25 mouse cellular contexts compared by ENCODE assay signal in the genomic region with DNA sequence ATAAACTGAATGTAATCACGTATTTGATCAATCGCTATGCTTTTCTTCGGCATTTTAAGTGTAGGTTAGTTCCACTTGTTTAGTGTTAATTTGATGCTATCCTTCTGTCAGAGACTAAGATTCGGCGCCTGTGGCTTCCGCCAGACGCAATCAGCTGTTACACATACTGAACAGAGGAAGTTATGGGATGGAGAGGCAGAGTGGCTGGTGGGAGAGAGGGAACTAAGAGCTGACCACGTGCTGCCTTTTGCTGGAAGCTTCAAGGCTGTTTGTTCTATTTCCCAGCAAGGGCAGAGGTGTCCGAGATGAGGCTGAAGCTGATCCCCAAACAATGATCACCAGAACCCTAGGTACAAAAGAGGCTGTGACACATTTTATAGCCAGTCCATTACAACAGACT. TPM values are rescaled to one million over a fixed set of nuclear protein-coding genes. Genes with fewer than 3 reads are reported as not detected.
DNase-seq lines count a peak whose midpoint lies in the region; ATAC-seq and TF ChIP-seq lines count a peak whose summit lies in the region.
"Had no signal": no experiment of that assay in that cellular context is flagged by ENCODE, and none has a peak within 500 bp of the region (broad histone marks: within the 10 kb centered on the region; RNA-seq: fewer than 3 reads in every experiment).

No protein-coding gene starts in this region.

- WGBS in midbrain, embryonic 15.5 days: 76% methylated on average over 9 of the region's 9 CpGs
- 62% methylated on average over 9 of the region's 9 CpGs for WGBS in stomach, postnatal 0 days

- H3K9ac ChIP-seq in midbrain, embryonic 15.5 days: no peak overlapping the region
- no peak overlapping the region for H3K9ac ChIP-seq in stomach, postnatal 0 days (ENCODE audit: low read length)
- H3K9ac ChIP-seq: embryonic facial prominence, embryonic 12.5 days; forebrain, embryonic 12.5 days; hindbrain, embryonic 12.5 days; limb, embryonic 13.5 days; liver, embryonic 12.5 days; neural tube, embryonic 13.5 days had no signal

- H3K27me3 ChIP-seq in midbrain, embryonic 15.5 days (replicated peaks): no peaks in the 10 kb centered on the region
- no peaks in the 10 kb centered on the region for H3K27me3 ChIP-seq in stomach, postnatal 0 days (ENCODE audit: control insufficient read depth, insufficient read depth, low read length)
- H3K27me3 ChIP-seq: embryonic facial prominence, embryonic 12.5 days; forebrain, embryonic 12.5 days; hindbrain, embryonic 12.5 days; limb, embryonic 13.5 days; liver, embryonic 12.5 days; neural tube, embryonic 13.5 days had no signal

- H3K36me3 ChIP-seq in midbrain, embryonic 15.5 days (replicated peaks): no peaks in the 10 kb centered on the region
- no peaks in the 10 kb centered on the region for H3K36me3 ChIP-seq in stomach, postnatal 0 days (ENCODE audit: control insufficient read depth, insufficient read depth, low read length)
- H3K36me3 ChIP-seq: embryonic facial prominence, embryonic 12.5 days; forebrain, embryonic 12.5 days; hindbrain, embryonic 12.5 days; limb, embryonic 13.5 days; liver, embryonic 12.5 days; neural tube, embryonic 13.5 days had no signal

- H3K4me2 ChIP-seq in midbrain, embryonic 15.5 days: no peak overlapping the region
- H3K4me2 ChIP-seq in stomach, postnatal 0 days (replicated peaks; ENCODE audit: low read depth): no peak overlapping the region
- H3K4me2 ChIP-seq: embryonic facial prominence, embryonic 12.5 days; forebrain, embryonic 12.5 days; heart, embryonic 11.5 days; hindbrain, embryonic 12.5 days; limb, embryonic 13.5 days; liver, embryonic 12.5 days; neural tube, embryonic 13.5 days had no signal

- H3K4me1 ChIP-seq in midbrain, embryonic 15.5 days: no peaks in the 10 kb centered on the region
- no peaks in the 10 kb centered on the region for H3K4me1 ChIP-seq in stomach, postnatal 0 days (replicated peaks; ENCODE audit: control insufficient read depth, insufficient read depth)
- H3K4me1 ChIP-seq: embryonic facial prominence, embryonic 12.5 days; forebrain, embryonic 12.5 days; limb, embryonic 13.5 days; liver, embryonic 12.5 days; neural tube, embryonic 13.5 days had no signal

- H3K27ac ChIP-seq in midbrain, embryonic 15.5 days: no peak overlapping the region
- no peak overlapping the region for H3K27ac ChIP-seq in stomach, postnatal 0 days (replicated peaks)
- H3K27ac ChIP-seq: embryonic facial prominence, embryonic 12.5 days; forebrain, embryonic 12.5 days; gastrocnemius, adult 2 months; hindbrain, embryonic 12.5 days; kidney, postnatal 0 days; limb, embryonic 13.5 days; liver, embryonic 12.5 days; neural tube, embryonic 13.5 days had no signal

- no peak overlapping the region for H3K4me3 ChIP-seq in midbrain, embryonic 15.5 days
- no peak overlapping the region for H3K4me3 ChIP-seq in stomach, postnatal 0 days (ENCODE audit: low read depth, low read length)
- H3K4me3 ChIP-seq: embryonic facial prominence, embryonic 12.5 days; forebrain, embryonic 12.5 days; gastrocnemius, adult 2 months; hindbrain, embryonic 12.5 days; limb, embryonic 13.5 days; liver, embryonic 12.5 days; neural tube, embryonic 13.5 days had no signal

- no peaks in the 10 kb centered on the region for H3K9me3 ChIP-seq in midbrain, embryonic 15.5 days
- no peaks in the 10 kb centered on the region for H3K9me3 ChIP-seq in stomach, postnatal 0 days (ENCODE audit: control insufficient read depth, low read length)
- H3K9me3 ChIP-seq: embryonic facial prominence, embryonic 12.5 days; forebrain, embryonic 12.5 days; hindbrain, embryonic 12.5 days; limb, embryonic 13.5 days; liver, embryonic 12.5 days; neural tube, embryonic 13.5 days had no signal

- no peak for TF ChIP-seq CTCF in stomach, postnatal 0 days (IDR thresholded peaks at IDR 0.05; ENCODE audit: low read depth)

- peak; percentile 10 for DNase-seq in CD4-positive, CD25-positive, alpha-beta regulatory T cell, adult 2 months (ENCODE audit: low read depth, low spot score)
- DNase-seq in layer of hippocampus, adult 9-11 months: peak; percentile 69
- DNase-seq in layer of hippocampus, postnatal 25 days (ENCODE audit: extremely low spot score in 1 of 2, low spot score in 1 of 2): no peak
- peak; percentile 29 for DNase-seq in thymus, postnatal 0 days (ENCODE audit: low spot score)
- no peak for DNase-seq in stomach, postnatal 0 days (ENCODE audit: low spot score)
- DNase-seq: cerebellum, adult 11-12 months; cerebellum, postnatal 10 days; gastrocnemius, adult 2 months; heart, postnatal 10 days; kidney, adult 2 months; lung, adult 18-20 months; lung, postnatal 10 days; midbrain, embryonic 14.5 days; right cerebral cortex, postnatal 4 days had no signal

- no peak for ATAC-seq in CD4-positive, CD25-positive, alpha-beta regulatory T cell, adult 4 months
- no peak for ATAC-seq in midbrain, embryonic 15.5 days (replicated peaks)
- no peak for ATAC-seq in stomach, postnatal 0 days (ENCODE audit: low FRiP score, low TSS enrichment)
- ATAC-seq: liver, embryonic 12.5 days had no signal

- TF ChIP-seq EP300 in stomach, postnatal 0 days (optimal IDR thresholded peaks at IDR 0.05): no peak

RNA-seq across cellular contexts. Expression of a gene that starts 56.3 kb away (rescaled TPM):
- polyA plus RNA-seq in CD4-positive, CD25-positive, alpha-beta regulatory T cell, adult 4 months (2017; shearing (Covaris generic)): 1 to 10 TPM; 2.1 to 2.7 TPM
- 10 to 100 TPM; 35.7 to 47.2 TPM for total RNA-seq in layer of hippocampus, postnatal 25 days (2021)
- 3.4 and 4.3 TPM in 2 replicates for polyA plus RNA-seq in thymus, postnatal 0 days (2015; fragmentation: Nextera tagmentation; extraction: Ambion mirVana)
- 3.1 and 3.4 TPM in 2 replicates for polyA plus RNA-seq in midbrain, embryonic 15.5 days (2015; fragmentation: Nextera tagmentation; extraction: Ambion mirVana)
- polyA plus RNA-seq in stomach, postnatal 0 days (2015; fragmentation: Nextera tagmentation; extraction: Ambion mirVana): 8.7 and 10.6 TPM in 2 replicates
- total RNA-seq: ES-E14; gastrocnemius, adult 2 months; heart, postnatal 10 days had no signal

Comparison
In these comparisons a context has a peak if more than half of its experiments do, and no peak if none do; other contexts are left out.
1. DNase-seq: peak in CD4-positive, CD25-positive, alpha-beta regulatory T cell, adult 2 months (single experiment), layer of hippocampus, adult 9-11 months (single experiment) and thymus, postnatal 0 days (single experiment); none in layer of hippocampus, postnatal 25 days (0 of 2) and stomach, postnatal 0 days (single experiment).